Mouse (Mus musculus): ENCODE results near the gene Gm26620. TPM values are rescaled to one million over a fixed set of nuclear protein-coding genes. Genes with fewer than 3 reads are reported as not detected.

Gm26620 gene
- total RNA-seq, 2 experiments from 2014 or later, result 0.48 to 0.60 TPM

DNA sequence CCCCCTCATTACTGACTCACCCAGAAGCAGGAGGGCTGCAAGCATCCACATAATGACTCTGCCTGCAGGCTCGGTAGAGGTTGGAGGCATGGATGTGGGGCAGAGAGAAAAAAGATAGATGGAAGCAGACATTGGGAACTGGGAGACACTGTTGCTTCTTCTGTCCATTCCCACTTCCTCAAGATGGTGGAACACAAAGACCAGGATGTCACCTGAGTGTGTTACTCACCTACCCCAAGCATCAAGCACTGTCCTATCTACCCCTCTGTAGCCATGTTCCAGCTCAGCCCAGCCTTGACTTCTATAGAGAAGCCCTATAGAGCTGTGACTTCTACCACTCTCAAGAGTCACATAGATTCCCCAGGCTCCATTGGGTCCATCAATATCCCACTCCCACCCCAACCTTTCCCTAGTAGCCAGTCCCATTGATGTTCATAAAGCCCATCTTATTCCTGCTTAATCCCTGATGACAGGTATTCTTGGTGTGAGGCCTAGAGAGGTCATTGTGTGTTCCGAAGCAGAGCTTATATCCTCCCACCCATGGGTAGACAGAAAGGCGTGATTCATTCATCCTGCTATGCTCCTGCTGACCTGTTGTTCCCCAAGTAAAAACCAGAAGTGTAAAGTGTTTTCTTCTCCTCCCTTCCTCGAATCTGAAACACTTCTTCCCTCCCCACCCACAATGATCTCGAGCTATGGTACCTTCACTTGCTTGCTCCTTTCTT, 28.2 kb downstream of the Gm26620 start, which contains the start of gene Fcrlb:
Fcrlb (minus strand) TSS at position 51 of the 725 bp plus-strand sequence.
- DNase-seq, result no peak

DNA sequence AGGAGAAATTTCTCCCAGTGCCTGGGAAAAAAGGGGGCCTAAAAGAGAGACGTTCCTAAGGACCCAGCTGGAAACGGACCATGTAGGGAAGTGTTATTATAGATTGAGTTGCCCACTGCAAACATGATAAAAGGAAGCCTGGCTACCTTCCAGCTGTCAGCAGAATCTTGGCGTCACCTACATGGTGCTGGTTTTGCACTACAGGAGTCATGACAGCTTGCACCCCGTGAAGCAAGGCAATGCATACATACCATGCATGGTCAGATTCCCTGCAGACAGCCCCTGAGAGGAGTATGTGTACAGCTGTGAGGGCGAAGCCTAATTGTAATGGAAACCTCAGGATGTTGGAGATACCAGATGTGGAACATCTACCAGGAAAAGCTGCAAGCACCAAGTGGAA, 30.8 kb downstream of the Gm26620 start:
- no peak for DNase-seq

DNA sequence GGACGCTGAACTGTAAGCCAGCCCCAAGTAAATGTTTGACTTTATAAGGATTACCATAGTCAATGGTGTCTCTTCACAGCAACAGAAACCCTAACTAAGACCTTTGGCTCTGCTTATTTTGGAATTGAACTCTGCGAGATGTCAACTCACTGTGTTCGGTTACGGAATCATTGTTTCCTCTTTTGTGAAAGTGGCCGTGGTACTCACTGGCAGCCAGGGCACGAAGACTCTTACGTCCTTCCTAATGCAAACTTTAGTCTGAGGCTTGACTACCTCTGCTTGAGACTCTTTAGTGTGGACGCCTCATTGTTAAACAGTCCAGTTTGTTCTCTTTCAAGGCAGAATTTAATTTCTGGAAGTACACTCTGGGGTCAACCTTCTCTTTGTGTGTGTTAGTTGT, 34.4 kb downstream of the Gm26620 start:
- no peak for DNase-seq

DNA sequence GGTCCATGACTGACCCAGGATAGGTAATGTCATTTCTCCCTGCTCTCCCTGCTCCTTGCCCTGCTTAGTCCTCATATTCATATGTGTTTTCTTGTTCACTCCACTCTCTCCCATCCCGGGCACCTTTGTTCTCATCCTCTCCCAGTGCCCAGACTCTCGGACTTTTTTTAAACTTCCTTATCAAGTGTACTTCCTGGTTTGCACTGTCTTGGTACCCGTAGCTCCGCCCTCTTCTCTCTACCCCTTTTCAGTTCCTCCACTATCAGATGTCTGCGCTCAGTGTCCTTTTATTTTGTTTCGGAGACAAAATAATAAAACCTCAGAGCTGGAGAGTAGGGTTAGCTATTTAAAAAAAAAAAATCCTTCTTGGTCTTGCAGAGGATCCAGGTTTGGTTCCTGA, 39.6 kb downstream of the Gm26620 start:
- no peak for DNase-seq

DNA sequence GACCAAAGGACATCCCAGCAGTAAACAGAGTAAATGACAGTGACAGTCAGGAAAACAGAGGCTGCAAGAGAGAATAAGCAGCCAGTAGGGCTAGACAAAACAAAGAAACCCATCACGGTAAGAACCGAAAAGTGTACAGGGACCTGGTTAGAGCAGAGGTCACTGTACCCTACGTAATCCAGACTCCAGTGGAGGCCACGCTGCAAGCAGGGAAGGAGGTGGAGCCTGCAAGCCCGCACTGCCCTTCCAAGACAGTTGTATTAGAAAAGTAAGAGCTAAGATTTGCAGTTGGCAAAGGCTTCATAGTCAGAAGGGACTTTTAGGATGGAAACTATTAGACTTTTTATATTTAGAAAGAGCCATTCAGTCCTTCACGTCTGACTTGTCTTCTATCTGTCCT, 42.1 kb downstream of the Gm26620 start:
- no peak for DNase-seq

DNA sequence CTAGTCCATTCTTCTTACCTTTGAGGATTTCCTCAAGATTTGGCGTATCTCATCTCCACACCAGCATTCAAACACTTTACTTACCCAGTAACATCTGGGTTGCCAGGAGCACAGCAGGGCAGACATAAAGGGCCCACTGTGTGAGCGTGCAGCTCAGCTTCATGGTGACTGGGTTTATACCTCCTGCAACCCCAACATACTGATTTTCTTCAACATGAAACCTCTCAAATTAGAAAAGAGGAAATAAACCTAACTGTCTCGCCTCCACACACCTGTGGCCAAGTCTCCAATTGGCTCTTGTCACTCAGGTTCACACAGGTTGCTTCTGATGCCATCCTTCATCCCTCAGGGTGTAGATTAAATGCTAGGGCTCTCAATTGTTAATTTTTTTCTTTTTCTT, 42.5 kb downstream of the Gm26620 start, which contains the start of gene Fcrla:
Fcrla (minus strand) TSS at position 206 of the 400 bp plus-strand sequence.
- no peak for DNase-seq

DNA sequence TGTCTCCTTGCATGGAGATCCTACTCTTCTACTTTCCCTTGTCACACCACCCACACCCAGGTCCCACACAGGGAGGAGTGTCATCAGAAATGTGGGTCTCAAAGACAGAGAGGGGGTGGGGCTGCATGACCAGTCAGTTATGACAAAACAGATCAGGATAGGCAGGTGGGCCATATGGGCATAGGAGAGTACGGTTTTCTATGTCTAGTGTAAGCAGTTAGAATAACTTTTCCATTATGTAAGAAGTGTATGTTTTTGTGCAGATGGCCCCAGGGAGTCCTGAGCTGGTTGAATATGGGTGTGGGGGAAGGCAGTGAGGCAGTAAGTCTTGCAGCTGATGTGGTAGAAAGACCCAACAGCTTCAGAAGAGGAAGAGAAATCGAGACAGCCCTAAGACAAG, 43.6 kb downstream of the Gm26620 start:
- no peak for DNase-seq

DNA sequence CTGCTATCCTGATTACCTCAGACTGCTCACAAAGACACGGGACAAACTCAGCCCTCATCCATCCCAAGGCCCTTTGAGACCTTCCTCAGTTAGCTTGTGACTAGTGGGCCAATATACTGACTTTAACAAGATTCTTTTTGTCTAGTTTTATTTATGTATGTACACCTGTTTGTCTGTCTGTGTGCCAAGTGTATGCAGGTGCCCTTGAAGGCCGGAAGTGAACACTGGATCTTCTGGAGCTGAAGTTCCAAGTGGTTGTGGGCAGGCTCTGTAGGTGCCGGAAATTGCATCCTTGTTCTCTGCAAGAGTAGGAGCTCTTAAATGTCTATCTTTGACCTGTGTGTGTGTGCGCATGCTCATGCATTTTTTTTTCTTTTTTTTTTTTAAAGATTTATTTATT, 44.4 kb downstream of the Gm26620 start:
- no peak for DNase-seq

DNA sequence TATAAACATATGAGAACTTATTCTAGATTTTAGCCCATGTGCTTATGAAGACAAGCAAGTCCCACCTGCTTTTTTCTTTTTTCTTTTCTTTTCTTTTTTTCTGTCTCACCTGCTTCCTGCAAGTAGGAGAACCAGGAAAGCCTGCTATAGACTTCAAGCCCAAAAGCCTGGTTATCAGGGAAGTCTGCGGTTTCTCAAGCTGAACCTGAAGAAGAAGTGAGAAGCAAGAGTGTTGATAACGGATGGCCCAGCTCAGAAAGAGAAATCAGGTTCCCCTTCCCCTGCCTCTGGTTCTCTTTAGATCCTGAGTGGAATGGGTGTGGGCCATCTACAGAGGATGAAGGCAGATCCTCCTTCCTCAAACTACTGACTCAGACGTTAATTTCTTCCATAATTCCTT, 47.2 kb downstream of the Gm26620 start:
- no peak for DNase-seq

DNA sequence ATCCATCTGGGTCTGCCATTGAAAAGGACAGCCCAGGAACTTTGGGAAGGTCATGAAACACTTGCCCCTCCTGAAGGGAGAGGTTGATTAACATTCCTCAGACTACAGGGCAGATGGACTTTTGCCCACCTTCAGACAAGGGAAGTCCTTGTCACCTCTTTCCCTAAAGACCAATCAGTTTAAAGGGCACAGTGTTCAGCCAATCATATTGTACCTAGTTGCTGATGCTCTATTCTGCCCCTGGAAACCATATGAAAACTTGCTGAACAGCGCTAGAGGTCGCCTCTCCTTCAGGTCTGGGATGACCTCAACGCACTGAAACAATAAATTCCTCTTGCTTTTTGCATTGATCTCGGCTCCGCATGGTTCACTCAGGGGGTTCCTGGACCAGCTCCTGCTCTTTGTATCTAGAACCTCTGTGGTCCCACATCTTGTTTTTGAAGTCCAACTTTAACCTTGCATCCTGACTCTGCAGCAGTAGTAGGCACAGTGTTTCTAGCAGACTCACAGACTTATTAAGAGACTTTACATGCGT, 48.6 kb downstream of the Gm26620 start:
- DNase-seq, result no peak

DNA sequence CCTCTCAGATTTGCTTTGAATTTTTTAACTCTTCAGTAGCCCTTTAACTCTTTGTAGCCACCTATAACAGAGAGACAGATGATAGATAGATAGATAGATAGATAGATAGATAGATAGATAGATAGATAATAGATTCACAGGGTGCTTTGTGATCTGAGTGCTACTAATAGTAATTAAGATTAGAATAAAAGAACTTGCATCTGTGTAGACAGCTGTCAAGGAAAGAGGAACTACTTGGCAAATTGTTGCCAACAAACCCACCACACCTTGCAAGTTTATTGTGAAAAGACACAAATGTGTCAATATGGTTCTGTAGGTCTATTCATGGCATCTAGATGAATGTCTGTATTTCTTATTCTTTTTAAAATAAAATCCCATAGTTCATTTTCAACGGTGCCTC, 49.1 kb downstream of the Gm26620 start:
- DNase-seq, result no peak

DNA sequence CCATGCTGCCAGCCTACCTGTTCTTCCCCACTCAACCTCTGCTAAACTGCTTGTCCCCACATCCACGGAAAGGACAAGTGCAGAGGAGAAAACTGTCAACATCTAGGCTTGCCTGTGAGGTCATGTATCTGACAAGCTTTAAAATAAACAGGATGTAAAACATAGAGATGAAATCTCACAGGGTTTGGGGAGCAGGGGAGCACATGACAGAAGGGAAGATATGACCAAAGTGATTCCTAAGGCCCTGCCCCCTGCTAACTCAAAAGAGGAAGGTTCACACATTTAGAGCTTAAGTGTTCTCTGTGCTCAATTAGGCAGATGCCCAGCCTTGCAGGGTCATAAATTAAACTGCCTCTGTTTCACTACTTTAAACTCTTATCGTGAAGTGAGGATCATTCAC, 49.5 kb downstream of the Gm26620 start:
- DNase-seq, result no peak

Other genes starting within 250 kb of the Gm26620 start
- gene Olfml2b, start 240.5 kb upstream of the Gm26620 start, total RNA-seq (2021), result 10 to 100 TPM; 40.6 to 52.9 TPM
- 10 to 100 TPM; 48.7 to 50.9 TPM for gene Atf6, start 17.3 kb upstream of the Gm26620 start, total RNA-seq (2021)
- 10 to 100 TPM; 14.8 to 15.6 TPM for gene Dusp12, start 475 bp downstream of the Gm26620 start, total RNA-seq (2021)
- under 1 TPM; 0.45 to 0.58 TPM for gene Fcrlb, start 27.9 kb downstream of the Gm26620 start, total RNA-seq (2021)
- gene Fcrla, start 42.5 kb downstream of the Gm26620 start, total RNA-seq (2021), result not detected
- gene Fcgr2b, start 91.5 kb downstream of the Gm26620 start, total RNA-seq (2021), result 1 to 10 TPM; 4.5 to 4.6 TPM
- gene Fcgr4, start 133.9 kb downstream of the Gm26620 start, total RNA-seq (2021), result under 1 TPM in 1 of 2 experiments, not detected in 1; 0.30 TPM
- 10 to 100 TPM in 1 of 2 experiments, 1 to 10 TPM in 1; 9.7 to 10.4 TPM for gene Fcgr3, start 179.9 kb downstream of the Gm26620 start, total RNA-seq (2021)
- gene Cfap126, start 228.9 kb downstream of the Gm26620 start, total RNA-seq (2021), result 1 to 10 TPM in 1 of 2 experiments, under 1 TPM in 1; 0.92 to 1.8 TPM